Mouse (Mus musculus): ENCODE measurements around the gene Apbb2. TPM values are rescaled to one million over a fixed set of nuclear protein-coding genes. Genes with fewer than 3 reads are reported as not detected.

Gene Apbb2
- total and polyA plus RNA-seq, 3 experiments, result 0.34 to 0.40 (median 0.34) TPM

GRCm38 (mm10) chr5:66543344-66543743 lies 75.2 kb downstream of the Apbb2 start:
- DNase-seq (ENCODE audit: extremely low read depth), result no peak
- Histone ChIP-seq H3K4me1 (ENCODE audit: control insufficient read depth in 1 of 2, insufficient read depth in 2 of 2) (peaks cover 0 to 5% of the 10 kb centered on the region in 2 experiments; a peak in 2 of 4 replicates), H3K4me3 (replicated peaks in 1 of 3; ENCODE audit: low read depth in 2 of 3, low read length in 2 of 3, poor library complexity in 1 of 3) (no peak overlapping the region), H3K79me2 (replicated peaks; ENCODE audit: control insufficient read depth, extremely low read depth, insufficient read depth, poor library complexity, severe bottlenecking) (no peaks in the 10 kb centered on the region), H3K9me3 (replicated peaks; ENCODE audit: low read length) (no peaks in the 10 kb centered on the region), H3K9ac (ENCODE audit: insufficient read depth, low read depth) (no peak overlapping the region), H3K36me3 (replicated peaks in 1 of 2; ENCODE audit: control insufficient read depth in 1 of 2, insufficient read depth in 1 of 2, low read length in 1 of 2) (no peaks in the 10 kb centered on the region), H3K27ac (ENCODE audit: insufficient read depth, low read depth) (no peak overlapping the region), H3K27me3 (replicated peaks) (no peaks in the 10 kb centered on the region), H3K4me2 (ENCODE audit: insufficient read depth, low read depth, poor library complexity, severe bottlenecking) (no peak overlapping the region)
- dilution Hi-C loops (cut with MboI; ENCODE audit: extremely low pct_ligation_motif_present, extremely low pct_unique_long_range_greater_than_20kb, low sequenced_read_pairs), result no loop called here
- in situ Hi-C loops (cut with MboI; ENCODE audit: low pct_ligation_motif_present, low pct_unique_long_range_greater_than_20kb, low sequenced_read_pairs), result no loop called here
- TF ChIP-seq ZMIZ1 (IDR thresholded peaks at IDR 0.05; ENCODE audit: low read depth, low read length), result no peak
- TF ChIP-seq RCOR1 (conservative IDR thresholded peaks at IDR 0.05; ENCODE audit: low read depth, low read length), result no peak
- no peak for TF ChIP-seq MAZ (IDR thresholded peaks at IDR 0.05; ENCODE audit: low read depth, low read length)
- TF ChIP-seq MAFK (IDR thresholded peaks at IDR 0.05; ENCODE audit: insufficient replicate concordance, low read length), result no peak

DNA sequence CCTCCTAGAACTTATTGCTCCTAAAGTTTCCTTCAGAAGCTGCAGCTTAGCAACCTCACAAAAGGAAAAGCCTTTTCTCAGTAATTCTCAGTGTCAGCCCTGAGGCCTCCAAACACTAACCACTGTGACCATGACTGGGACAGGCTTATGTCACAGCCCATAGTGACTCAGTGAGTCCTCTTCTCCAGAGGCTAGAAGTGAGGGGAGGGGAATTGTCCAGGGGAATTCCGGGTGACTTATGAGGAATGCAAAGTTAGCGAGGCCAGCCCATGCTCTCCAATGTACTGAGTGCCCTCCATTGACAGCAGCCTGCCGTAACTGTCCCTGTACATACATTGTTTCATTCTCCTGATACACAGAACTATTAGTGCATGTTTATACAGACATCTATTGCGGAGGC lies 76.1 kb downstream of the Apbb2 start:
- H3K36me3 ChIP-seq (replicated peaks in 1 of 2; ENCODE audit: control insufficient read depth in 1 of 2, insufficient read depth in 1 of 2, low read length in 1 of 2), result no peaks in the 10 kb centered on the region
- H3K9ac ChIP-seq (ENCODE audit: insufficient read depth, low read depth), result no peak overlapping the region
- DNase-seq (ENCODE audit: extremely low read depth), result no peak
- H3K27me3 ChIP-seq (replicated peaks), result no peaks in the 10 kb centered on the region
- no peak overlapping the region for H3K4me3 ChIP-seq (replicated peaks in 1 of 3; ENCODE audit: low read depth in 2 of 3, low read length in 2 of 3, poor library complexity in 1 of 3)
- H3K4me1 ChIP-seq (ENCODE audit: control insufficient read depth in 1 of 2, insufficient read depth in 2 of 2), result peaks cover 0 to 5% of the 10 kb centered on the region in 2 experiments; a peak in 2 of 4 replicates
- no peak for TF ChIP-seq EP300 (IDR thresholded peaks at IDR 0.05; ENCODE audit: low read length)
- no peak for TF ChIP-seq ZMIZ1 (IDR thresholded peaks at IDR 0.05; ENCODE audit: low read depth, low read length)
- TF ChIP-seq MAX (IDR thresholded peaks at IDR 0.05; ENCODE audit: low read length), result no peak
- no peak for TF ChIP-seq ELF1 (IDR thresholded peaks at IDR 0.05; ENCODE audit: low read depth, low read length)
- TF ChIP-seq IRF4 (IDR thresholded peaks at IDR 0.05; ENCODE audit: low read depth, low read length), result no peak
- no peak for TF ChIP-seq NELFE (IDR thresholded peaks at IDR 0.05; ENCODE audit: low read depth, low read length)
- no peak for TF ChIP-seq NRF1 (IDR thresholded peaks at IDR 0.05; ENCODE audit: low read depth, low read length)
- TF ChIP-seq POLR2A (IDR thresholded peaks at IDR 0.05; ENCODE audit: low read depth, low read length), result no peak
- no peak for TF ChIP-seq TBP (conservative IDR thresholded peaks at IDR 0.05; ENCODE audit: low read depth, low read length)
- no peak for TF ChIP-seq USF1 (IDR thresholded peaks at IDR 0.05; ENCODE audit: low read depth, low read length)
- H3K9me3 ChIP-seq (replicated peaks; ENCODE audit: low read length), result no peaks in the 10 kb centered on the region
- dilution Hi-C loops (cut with MboI; ENCODE audit: extremely low pct_ligation_motif_present, extremely low pct_unique_long_range_greater_than_20kb, low sequenced_read_pairs), result no loop called here
- H3K79me2 ChIP-seq (replicated peaks; ENCODE audit: control insufficient read depth, extremely low read depth, insufficient read depth, poor library complexity, severe bottlenecking), result no peaks in the 10 kb centered on the region
- H3K4me2 ChIP-seq (ENCODE audit: insufficient read depth, low read depth, poor library complexity, severe bottlenecking), result no peak overlapping the region
- no peak overlapping the region for H3K27ac ChIP-seq (ENCODE audit: insufficient read depth, low read depth)
- in situ Hi-C loops (cut with MboI; ENCODE audit: low pct_ligation_motif_present, low pct_unique_long_range_greater_than_20kb, low sequenced_read_pairs), result no loop called here

GRCm38 (mm10) chr5:66541385-66541784 lies 77.2 kb downstream of the Apbb2 start:
- TF ChIP-seq GABPA (IDR thresholded peaks at IDR 0.05; ENCODE audit: insufficient replicate concordance, low read depth, low read length), result no peak
- TF ChIP-seq MAZ (IDR thresholded peaks at IDR 0.05; ENCODE audit: low read depth, low read length), result no peak
- TF ChIP-seq POLR2A (IDR thresholded peaks at IDR 0.05; ENCODE audit: low read depth, low read length), result no peak
- no peak for TF ChIP-seq MAFK (IDR thresholded peaks at IDR 0.05; ENCODE audit: insufficient replicate concordance, low read length)
- no peak for TF ChIP-seq SMC3 (IDR thresholded peaks at IDR 0.05; ENCODE audit: low read depth, low read length)
- no peak for TF ChIP-seq MXI1 (IDR thresholded peaks at IDR 0.05; ENCODE audit: low read depth, low read length)
- TF ChIP-seq JUND (conservative IDR thresholded peaks at IDR 0.05; ENCODE audit: low read depth, low read length), result no peak
- TF ChIP-seq UBTF (IDR thresholded peaks at IDR 0.05; ENCODE audit: low read depth, low read length), result no peak
- TF ChIP-seq CTCF (conservative IDR thresholded peaks at IDR 0.05 in 1 of 2, IDR thresholded peaks at IDR 0.05 in 1 of 2; ENCODE audit: low read depth in 2 of 2, low read length in 2 of 2), result no peak
- no peak for TF ChIP-seq JUN (IDR thresholded peaks at IDR 0.05; ENCODE audit: insufficient read depth, low read depth, low read length)
- no peak for TF ChIP-seq NRF1 (IDR thresholded peaks at IDR 0.05; ENCODE audit: low read depth, low read length)
- TF ChIP-seq KAT2A (IDR thresholded peaks at IDR 0.05; ENCODE audit: insufficient replicate concordance, low read length), result no peak
- TF ChIP-seq EP300 (IDR thresholded peaks at IDR 0.05; ENCODE audit: low read length), result no peak
- dilution Hi-C loops (cut with MboI; ENCODE audit: extremely low pct_ligation_motif_present, extremely low pct_unique_long_range_greater_than_20kb, low sequenced_read_pairs) (no loop called here), in situ Hi-C loops (cut with MboI; ENCODE audit: low pct_ligation_motif_present, low pct_unique_long_range_greater_than_20kb, low sequenced_read_pairs) (no loop called here)

More at GRCm38 (mm10) chr5:66541385-66541784, 77.2 kb downstream of the Apbb2 start:
- H3K79me2 ChIP-seq (replicated peaks; ENCODE audit: control insufficient read depth, extremely low read depth, insufficient read depth, poor library complexity, severe bottlenecking), result no peaks in the 10 kb centered on the region
- DNase-seq (ENCODE audit: extremely low read depth), result no peak
- H3K9me3 ChIP-seq (replicated peaks; ENCODE audit: low read length), result no peaks in the 10 kb centered on the region
- H3K27ac ChIP-seq (ENCODE audit: insufficient read depth, low read depth), result no peak overlapping the region
- H3K36me3 ChIP-seq (replicated peaks in 1 of 2; ENCODE audit: control insufficient read depth in 1 of 2, insufficient read depth in 1 of 2, low read length in 1 of 2), result no peaks in the 10 kb centered on the region
- H3K4me3 ChIP-seq (replicated peaks in 1 of 3; ENCODE audit: low read depth in 2 of 3, low read length in 2 of 3, poor library complexity in 1 of 3), result no peak overlapping the region
- H3K4me1 ChIP-seq (ENCODE audit: control insufficient read depth in 1 of 2, insufficient read depth in 2 of 2), result peaks cover 0 to 5% of the 10 kb centered on the region in 2 experiments; a peak in 2 of 4 replicates
- H3K27me3 ChIP-seq (replicated peaks), result no peaks in the 10 kb centered on the region
- H3K4me2 ChIP-seq (ENCODE audit: insufficient read depth, low read depth, poor library complexity, severe bottlenecking), result no peak overlapping the region
- H3K9ac ChIP-seq (ENCODE audit: insufficient read depth, low read depth), result no peak overlapping the region

Measured in CH12.LX (cell line).